In the genomic region with DNA sequence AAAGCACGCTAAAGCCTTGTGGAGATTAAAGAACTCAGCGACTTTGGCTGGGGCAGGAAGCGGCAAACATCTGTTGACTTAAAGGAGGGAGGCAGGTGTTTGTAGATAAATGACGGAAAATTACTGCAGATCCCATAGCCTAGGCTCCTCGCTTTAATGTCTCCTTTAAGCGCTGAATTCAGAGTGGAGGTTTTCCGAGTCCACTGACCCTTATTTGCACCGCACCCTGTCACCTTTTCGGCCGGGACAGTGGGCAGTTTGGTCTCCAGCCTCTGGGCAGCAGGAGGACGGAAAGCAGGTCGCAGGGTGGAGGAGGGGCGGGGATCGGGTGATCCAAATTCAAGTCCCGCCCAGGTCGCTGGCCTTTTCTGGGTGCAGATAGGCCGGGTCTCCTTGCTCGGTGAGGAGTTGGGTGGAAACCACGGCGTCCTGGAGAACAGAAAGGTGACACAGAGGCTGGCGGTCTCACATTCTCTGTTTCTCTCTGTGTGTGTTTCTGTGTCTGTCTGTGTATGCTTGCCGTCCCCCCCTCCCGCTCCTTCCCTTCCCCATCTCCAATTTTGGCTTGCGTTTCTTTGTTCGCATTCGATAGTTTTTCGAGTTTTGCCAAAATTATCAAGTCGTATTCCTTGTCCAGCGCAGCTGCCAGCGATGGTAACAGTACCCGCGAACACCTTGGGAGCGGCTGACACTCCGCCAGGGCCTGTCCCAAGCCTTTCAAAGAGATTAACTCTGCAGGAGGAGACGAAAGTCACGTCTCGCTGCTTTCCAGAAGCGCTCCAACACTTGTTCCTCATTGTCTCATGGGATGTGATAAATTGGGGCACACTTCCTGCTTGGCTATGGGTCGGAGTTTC, we compare ENCODE assay signal across 7 mouse cellular contexts. TPM values are rescaled to one million over a fixed set of nuclear protein-coding genes. Genes with fewer than 3 reads are reported as not detected.
DNase-seq lines count a peak whose midpoint lies in the region; ATAC-seq and TF ChIP-seq lines count a peak whose summit lies in the region.

No protein-coding gene starts in this region.

- peak overlapping the region; percentile 71 for H3K4me3 ChIP-seq in brown adipose tissue, adult 24 weeks (ENCODE audit: insufficient read depth, low read depth, low read length)
- H3K4me3 ChIP-seq in spleen, adult 2 months (ENCODE audit: extremely low read depth, insufficient read depth, insufficient read length): peak overlapping the region; percentile 32

- H3K4me1 ChIP-seq in brown adipose tissue, adult 24 weeks (ENCODE audit: control insufficient read depth, insufficient read depth, insufficient read length, low read length): peaks cover 3% of the 10 kb centered on the region; the same call in 1 of the 2 replicates
- peaks cover 5% of the 10 kb centered on the region; the same call in 1 of the 2 replicates for H3K4me1 ChIP-seq in spleen, adult 2 months (ENCODE audit: control insufficient read depth, insufficient read depth, insufficient read length)

- intact Hi-C loops in heart, postnatal 10 days (cut with DNase I): no loop called here

- no peaks in the 10 kb centered on the region for H3K36me3 ChIP-seq in spleen, adult 2 months (ENCODE audit: control insufficient read depth, insufficient read depth, low read length)

- peak; percentile 54 for DNase-seq in Muller cell, postnatal 12 days (ENCODE audit: inconsistent ontology term)
- peak; percentile 55 to 62 for DNase-seq in heart, postnatal 10 days
- DNase-seq in kidney, postnatal 36 days: peak; percentile 73 to 85
- DNase-seq in spleen, adult 2 months (ENCODE audit: low read depth in 1 of 2, low spot score in 2 of 2): peak in 1 of 2 experiments; percentile 15

- ATAC-seq in erythroid progenitor cell, adult 5-6 weeks (replicated peaks; ENCODE audit: low FRiP score, poor library complexity, severe bottlenecking): peak; percentile 84
- ATAC-seq in megakaryocyte progenitor cell, adult 5-6 weeks (replicated peaks; ENCODE audit: poor library complexity): peak; percentile 56

- H3K27me3 ChIP-seq in spleen, adult 2 months (ENCODE audit: control insufficient read depth, insufficient read depth, low read length): peaks cover 8% of the 10 kb centered on the region

- TF ChIP-seq CTCF in spleen, adult 2 months (IDR thresholded peaks at IDR 0.05; ENCODE audit: extremely low read depth, insufficient read depth, insufficient read length, insufficient replicate concordance): no peak

- peak overlapping the region; percentile 20; the same call in 1 of the 2 replicates for H3K27ac ChIP-seq in brown adipose tissue, adult 24 weeks (replicated peaks; ENCODE audit: low read depth, low read length)
- H3K27ac ChIP-seq in spleen, adult 2 months (ENCODE audit: insufficient read depth, low read length): peak overlapping the region; percentile 50

- 2% methylated on average over 39 of the region's 39 CpGs for WGBS in spleen, adult 2 months

- no peak for TF ChIP-seq POLR2A in spleen, adult 2 months (IDR thresholded peaks at IDR 0.05; ENCODE audit: low read depth, low read length)

RNA-seq across cellular contexts. Expression of gene Wapl, which starts 11.9 kb away (rescaled TPM):
- 37.1 and 39.0 TPM in 2 replicates for polyA plus RNA-seq in brown adipose tissue, adult 24 weeks (2012; ENCODE audit: insufficient read depth, insufficient read length, missing spikeins)
- total RNA-seq in erythroid progenitor cell, adult 5-6 weeks (2015; ENCODE audit: low replicate concordance): 159 and 206 TPM in 2 replicates
- 289 and 355 TPM in 2 replicates for total RNA-seq in erythroid progenitor cell, adult 5-6 weeks (2017; ENCODE audit: low replicate concordance)
- 10 to 100 TPM; 42.1 to 43.6 TPM for total RNA-seq in heart, postnatal 10 days (2021)
- 87.1 and 89.0 TPM in 2 replicates for total RNA-seq in megakaryocyte progenitor cell, adult 5-6 weeks (2015)
- 93.1 and 123 TPM in 2 replicates for total RNA-seq in megakaryocyte progenitor cell, adult 5-6 weeks (2017)
- 4.5 and 7.1 TPM in 2 replicates for polyA plus RNA-seq in spleen, adult 2 months (2012; rRNA removed)
